Mouse (Mus musculus): ENCODE measurements around the gene Gm49358.

DNA sequence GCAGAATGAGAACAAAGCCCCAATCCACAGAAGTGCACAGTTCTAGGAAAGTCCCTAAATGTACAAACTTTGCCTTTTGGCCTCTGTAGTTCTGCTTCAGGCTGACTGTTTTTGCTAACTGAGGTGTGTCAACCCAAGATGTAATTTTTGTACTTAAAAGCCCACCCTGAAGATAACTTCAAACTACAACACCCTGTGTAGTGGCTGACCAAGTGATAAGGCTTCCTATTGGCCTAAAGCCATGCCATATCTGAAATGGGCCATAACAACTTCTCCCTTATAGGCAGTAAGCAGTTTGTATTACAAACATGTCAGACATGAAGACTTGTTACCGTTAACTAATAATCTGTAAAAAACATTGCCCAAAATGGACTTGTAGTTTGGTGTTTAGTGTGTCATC is 6.0 kb upstream of the Gm49358 start:
- TF ChIP-seq CTCF (IDR thresholded peaks at IDR 0.05; ENCODE audit: borderline replicate concordance, insufficient read depth, low read length) = no peak
- no peak for TF ChIP-seq POLR2A (IDR thresholded peaks at IDR 0.05; ENCODE audit: low read depth, low read length)
